Mouse (Mus musculus): Measurements from ENCODE around the gene Pard3b.

The Pard3b gene

DNA sequence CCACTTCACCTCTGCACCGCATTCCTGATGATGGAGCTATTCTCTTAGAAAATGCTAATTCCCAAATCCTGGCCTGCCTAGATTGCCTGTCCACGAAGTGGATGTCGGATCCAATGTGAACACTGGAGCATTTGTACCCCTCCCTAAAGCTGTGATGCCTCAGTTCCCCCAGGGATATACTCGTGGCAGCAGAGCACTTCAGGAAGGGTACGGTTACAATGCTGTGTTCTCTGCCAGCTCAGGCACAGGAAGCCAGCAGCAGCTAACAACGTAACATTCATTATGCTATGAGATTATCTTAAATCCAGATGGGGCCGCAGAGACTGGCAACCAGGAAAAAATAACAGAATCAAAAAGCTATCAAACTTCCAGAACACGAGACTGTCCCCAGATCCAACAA is 766.4 kb downstream of the Pard3b start:
- no peak for DNase-seq

DNA sequence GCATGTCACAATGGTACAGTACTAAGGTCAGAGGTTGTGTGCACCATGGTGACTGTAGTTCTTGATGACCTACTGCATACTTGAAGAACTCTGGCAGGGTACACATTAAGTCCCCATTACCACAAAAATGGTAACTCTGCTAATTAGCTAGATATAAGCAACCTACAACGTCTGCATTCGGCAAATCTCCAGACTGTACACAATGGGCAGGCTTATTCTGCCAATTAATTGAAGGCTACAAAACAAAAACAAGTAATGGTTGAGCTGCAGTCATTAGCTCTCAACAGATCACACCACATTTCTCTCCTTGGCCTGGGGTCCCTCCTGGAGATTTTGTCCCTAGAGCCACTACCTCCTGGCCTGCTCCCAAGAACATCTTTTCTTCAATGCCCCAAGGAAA is 772.7 kb downstream of the Pard3b start:
- DNase-seq = no peak

DNA sequence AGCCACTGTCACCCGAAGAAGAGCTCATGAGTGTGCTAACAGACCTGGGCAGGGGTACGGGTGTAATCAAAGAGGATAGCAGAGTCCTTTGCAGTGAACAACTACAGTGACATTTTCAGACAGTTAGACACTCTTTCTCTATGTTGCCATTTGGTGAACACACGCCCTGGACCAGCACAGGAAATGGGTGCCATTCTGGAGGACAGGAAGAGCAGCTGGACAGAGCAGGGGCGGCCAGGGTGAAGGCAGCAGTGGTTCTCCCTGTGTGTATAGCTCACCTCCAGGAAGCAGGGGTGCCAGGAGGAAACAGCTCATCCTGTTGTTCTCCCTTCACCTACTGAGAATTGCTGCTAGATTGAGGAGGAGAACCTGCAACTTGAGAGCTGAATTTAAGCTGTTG is 773.4 kb downstream of the Pard3b start:
- no peak for DNase-seq

DNA sequence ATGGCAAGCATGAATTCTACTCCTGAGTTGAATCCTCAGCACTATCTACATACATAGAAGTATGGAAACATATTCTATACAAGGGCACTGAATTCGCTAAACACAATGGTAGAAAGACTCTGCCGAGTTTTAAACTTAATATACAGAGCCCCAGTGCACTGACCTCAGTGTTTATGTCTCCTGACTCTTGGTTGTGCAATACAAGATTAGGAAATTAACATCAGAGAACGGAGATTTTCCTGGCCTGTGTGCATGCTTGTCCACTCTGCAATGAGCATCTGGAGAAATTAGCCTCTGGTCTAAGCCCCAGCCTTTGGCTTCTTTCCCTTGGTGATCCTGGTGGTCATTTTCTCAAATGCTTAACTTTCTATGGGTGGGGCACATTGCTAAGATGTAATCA is 774.4 kb downstream of the Pard3b start:
- no peak for DNase-seq

DNA sequence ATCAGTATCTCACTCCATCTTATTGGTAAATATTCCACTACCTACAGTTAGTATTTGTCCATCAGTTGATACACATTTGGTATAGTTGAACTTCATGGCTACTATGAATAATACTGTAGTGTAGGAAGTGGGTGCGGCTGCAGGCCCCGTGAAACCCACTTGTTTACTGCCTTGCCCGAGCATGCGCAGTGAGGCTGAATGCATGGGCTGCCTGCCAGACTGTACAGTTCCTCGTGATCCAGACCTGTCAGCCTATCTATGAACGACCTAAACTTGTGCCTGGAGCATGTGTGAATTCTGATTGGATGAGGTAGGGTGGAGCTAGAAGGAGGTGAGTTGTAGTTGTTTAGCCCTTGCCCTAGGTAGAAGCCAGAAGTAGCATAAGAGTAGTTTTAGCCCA is 775.9 kb downstream of the Pard3b start:
- DNase-seq = no peak

DNA sequence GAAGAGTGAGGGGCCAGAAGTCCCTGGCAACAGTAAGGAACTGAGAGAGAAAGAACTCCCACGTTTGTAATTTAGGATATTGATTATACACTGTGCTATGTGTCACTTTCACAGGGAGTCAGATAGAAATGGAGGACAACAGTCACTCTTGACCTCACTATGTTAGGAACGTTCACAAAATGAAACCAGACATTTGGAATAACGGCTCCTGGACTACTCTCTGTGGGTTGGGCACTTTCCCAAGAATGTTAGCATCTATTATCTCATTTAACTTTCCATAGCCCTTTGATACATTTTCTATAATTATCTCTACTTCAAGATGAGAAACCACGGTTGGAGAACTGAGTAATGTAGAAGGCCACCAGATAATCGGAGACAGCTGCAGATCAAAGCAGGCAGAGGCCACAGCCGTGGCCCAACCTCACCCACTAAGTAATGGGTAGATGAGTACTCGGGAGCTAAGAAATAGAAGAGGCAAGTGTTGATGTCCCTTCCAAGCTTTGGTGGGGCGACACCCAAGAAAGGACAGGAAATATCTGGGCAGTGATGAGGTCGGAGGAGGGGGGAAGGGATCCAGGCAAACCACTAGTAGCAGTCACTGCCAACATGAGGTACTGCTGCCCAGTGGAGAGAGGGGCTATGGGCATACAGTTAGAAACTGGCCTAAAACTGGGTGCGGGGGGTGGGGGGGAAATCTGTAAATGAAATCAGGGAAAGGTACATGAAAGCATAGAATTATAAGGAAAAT is 778.2 kb downstream of the Pard3b start:
- DNase-seq = no peak

DNA sequence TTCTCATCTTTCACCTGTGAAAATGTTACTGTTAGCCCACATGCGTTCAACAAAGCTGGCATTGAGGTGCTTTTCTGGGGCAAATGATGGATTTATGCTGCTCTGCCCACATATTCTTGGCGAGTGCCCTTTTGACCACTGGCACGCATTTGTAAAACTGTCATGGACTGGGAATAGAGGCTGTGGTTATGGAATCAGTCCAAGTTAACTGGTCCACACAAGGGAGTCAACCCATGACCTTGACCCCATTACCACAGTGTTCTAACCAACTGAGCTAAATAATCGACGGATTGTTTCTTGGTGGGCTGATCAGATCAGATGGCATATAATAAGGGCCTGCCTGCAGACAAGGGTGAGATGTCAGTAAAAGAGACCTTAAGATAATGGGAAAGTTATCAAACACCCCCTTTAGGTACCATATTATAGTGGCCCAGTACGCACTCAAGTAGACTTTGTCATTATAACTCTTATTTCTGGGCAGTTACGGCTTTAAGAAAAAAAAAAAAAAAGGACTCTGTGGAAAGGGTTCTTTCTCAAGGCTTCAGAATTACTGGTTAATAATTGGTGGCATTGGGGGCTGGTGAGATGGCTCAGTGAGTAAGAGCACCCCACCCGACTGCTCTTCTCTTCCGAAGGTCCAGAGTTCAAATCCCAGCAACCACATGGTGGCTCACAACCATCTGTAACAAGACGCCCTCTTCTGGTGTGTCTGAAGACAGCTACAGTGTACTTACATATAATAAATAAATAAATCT is 784.4 kb downstream of the Pard3b start:
- no peak for DNase-seq

DNA sequence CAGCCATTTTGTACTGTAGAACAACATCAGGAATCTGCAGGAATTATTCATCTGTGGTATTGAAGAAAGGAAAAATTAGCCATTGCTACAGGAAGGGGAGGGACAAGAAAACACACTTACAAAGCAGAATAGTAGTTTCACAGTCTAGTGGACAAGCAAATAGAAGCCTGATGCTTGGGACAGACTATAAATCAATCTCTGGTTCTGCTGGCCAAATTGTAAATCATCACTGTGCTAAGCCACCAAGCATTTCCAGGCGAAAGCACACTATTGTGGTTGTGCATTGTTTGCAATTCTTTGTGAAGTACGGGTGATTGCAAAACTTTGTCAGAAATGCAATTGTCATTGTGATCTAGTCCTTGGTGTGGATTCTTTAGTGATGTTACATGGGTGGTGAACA is 786.7 kb downstream of the Pard3b start:
- DNase-seq = no peak

DNA sequence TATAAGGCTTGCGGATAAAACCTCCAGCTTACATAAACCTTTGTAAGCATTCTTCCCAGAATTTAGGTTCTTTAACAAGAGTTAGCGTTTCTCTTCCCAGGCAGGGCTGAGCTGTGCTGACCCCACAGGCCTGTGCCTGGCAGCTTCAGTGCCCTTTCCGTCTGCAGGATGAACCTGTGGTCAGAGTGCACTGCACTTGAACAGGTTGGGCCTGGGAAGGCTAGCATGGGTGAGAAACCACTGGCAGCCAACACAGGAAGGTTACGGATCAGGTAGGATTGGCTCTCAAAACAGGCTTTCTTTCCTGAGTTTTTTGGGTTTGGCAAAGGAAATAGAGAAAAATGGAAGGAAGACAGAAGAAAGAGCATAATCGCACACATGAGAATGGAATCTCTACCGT is 790.1 kb downstream of the Pard3b start:
- no peak for DNase-seq

DNA sequence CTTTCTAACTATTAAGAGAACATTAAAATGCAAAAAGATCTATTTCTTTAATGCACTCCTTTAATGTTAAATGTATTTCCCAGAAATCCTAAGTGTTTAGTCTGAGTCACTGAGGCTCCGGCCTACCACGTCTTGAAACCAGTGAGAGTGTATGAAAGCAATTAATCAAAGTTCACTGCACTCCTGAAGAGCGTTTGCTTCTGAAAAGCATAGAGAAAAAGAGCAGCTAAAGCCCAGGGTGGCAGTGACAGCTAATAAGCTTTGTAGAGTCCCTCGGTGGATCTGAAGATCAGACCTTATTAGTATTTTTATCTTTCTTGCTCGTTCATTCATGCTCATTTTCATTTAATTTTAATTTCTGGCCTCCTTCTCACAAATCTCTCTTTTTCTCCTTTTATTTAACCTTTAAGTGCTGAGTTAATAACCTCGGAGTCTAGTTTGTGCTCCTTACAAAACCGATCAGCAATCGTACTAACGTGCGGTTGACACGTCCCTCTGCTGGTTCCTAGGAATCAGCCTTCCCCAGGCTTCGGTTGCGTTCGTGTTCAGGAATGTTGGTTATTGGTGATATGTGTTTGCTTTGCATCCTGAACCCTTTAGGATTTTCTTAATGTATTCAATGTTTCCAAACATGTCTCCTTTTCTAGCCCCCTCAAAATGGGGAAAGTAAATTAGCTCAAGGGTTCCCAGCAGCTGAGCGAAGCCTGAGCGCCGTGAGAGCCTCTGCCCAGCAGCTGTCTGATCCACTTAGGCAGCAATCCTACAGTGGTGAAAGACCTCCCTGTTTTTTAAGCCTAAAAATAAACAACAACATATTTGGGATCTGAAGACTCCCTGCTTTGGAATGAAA is 790.9 kb downstream of the Pard3b start:
- no peak for DNase-seq

DNA sequence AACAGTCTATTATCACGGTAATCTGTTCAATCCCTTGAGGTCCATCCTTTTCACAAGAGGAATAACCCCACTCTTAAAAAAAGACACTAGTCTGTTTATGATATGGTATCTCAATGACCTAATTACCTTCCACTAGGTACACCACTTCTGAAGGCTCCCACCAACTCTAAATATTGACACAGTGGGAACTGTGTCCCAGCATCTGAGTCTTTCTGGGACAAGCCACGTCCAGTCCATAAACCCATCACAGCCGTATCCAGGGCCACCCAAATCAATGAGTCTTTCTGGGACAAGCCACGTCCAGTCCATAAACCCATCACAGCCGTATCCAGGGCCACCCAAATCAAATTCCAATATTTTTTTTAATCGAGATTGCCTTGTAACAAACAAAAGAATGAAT is 792.4 kb downstream of the Pard3b start:
- DNase-seq = no peak

DNA sequence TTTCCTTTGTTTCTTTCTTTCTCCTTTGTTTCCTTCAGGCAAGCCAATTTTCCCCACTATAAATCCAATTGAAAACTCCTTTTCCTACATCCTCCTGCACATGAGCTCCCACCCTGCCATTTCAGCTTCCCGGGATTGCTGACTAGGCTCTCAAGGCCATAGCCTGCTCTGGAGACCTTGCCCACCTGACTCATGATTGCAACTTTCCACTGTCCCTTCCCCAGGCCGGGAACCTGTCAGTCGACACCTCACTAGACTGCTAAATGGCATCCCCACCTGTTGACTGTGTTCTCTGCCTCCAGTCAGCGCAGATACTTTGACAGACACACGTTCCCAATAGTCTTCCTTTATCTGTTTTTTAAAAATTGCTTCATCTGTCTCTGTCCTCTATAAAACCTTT is 795.3 kb downstream of the Pard3b start:
- no peak for DNase-seq

DNA sequence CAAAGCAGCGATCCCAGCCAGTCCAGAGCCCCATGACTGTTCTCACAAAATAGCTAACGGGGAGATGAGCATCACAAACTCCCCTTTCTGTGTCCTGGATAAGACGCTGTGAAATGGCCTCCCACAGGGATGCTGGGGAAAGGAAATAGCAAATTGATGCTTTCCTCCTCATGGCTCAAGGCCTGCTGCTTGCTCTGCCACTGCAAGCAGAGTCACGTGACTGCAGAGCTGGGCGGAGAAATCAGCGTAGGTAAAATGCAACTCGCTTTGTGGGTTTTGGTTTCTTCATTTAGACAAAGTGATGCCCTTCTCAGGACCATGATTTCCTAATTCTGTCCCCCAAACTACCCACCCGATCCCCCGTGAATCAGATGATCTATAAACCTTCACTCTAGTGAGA is 797.2 kb downstream of the Pard3b start:
- DNase-seq = no peak

DNA sequence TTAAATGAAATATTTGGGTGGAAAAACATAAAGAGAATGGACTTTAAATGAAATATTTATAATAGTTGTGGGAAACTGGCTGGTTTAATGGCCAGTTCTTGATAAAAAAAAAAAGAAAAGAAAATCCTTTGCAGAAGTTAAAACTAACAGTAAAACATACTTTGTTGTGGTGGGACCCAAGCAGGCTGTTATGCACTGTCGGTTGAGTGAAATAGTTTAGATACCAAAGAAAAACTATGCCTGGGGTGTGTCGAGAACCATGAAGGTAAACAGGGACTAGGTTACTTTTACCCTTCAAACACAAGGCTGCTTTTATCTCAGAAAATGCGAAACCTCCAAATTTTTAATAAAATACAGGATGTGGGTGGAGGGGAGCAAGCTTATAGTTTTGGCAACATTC is 797.7 kb downstream of the Pard3b start:
- no peak for DNase-seq

DNA sequence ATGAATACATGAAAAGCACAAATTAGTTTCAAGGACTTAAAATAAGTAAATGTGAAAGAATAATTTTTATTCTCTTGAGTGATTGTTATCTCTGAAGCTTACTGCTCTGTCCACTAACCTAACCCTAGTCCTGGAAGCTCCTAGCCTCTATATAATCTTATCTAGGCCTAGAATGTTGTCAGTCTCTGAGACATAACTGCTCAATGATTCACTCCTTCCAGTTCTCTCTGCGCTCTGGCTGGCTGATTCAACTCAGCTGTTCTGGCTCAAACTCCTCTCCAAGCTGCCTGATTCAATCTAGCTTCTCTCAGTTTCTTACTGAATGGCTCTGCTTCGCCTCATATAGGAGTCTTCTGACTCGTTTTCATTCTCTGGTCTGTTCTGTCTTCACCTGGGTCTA is 798.9 kb downstream of the Pard3b start:
- no peak for DNase-seq

DNA sequence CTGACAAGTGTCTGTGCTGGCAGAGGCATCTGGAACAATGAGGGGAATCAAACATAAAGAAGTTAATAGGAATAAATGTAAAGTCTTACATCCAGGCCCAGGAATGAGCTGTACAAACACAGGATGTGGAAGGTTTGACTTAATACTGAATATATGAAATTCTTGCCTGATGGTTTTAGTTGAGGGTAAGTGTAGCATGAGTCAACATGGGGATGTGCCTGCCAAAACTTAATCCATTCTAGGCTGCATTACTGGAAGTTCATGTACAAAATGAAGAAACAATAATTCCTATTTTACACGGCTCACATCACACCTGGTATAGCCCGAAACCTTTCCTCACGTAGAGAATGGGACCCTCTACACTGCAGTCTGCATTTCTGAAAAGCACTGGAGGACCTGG is 805.8 kb downstream of the Pard3b start:
- DNase-seq = no peak

DNA sequence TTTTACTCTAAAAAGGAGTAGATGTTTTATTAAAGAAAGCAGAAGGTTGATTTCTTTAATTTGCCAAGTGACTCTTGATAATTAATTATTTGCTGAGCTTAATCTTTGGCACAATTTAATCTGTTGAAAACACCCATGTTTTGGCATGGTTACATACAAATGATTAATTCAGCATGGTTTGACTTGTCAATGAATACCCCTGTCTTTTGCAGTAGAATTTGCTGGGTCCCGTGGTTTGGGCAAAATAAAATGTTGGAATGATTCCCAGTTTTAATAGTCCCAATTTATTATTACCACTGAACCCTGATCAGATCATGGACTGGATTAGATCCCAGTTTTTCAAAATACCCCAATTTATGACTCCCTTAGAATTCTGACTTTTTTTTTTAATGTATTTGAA is 808.2 kb downstream of the Pard3b start:
- DNase-seq = no peak

DNA sequence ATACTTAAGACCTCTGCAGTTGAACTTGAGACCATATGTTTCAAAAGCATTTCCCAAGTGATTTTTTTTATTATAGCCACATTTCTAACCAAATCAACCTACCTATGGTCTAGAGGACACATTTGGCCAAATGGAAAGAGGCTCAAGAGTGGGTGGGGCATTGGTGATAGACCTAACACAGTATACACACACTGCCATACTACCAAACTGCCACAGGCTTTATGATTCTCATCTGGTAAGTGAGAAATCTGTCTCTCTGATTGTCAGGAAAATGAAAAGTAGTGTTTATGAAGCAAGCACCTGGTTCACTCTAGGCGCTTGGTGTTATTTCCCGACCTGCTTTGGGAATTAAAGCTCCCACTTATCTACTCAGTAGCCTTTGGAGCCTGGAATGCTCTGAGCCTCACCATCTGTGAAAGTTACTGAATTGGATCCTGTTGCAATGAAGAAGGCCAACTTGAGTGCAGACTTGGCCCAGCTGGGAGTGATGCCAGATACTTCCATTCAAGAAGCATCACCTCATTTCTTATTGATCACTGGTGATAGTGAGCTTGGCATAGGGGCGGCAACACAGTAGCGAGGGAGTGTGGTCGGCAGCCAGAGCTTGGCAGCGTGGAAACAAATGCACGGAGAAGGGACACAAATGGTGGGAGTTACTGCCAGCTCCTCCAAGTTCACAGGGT is 810.7 kb downstream of the Pard3b start:
- DNase-seq = no peak

DNA sequence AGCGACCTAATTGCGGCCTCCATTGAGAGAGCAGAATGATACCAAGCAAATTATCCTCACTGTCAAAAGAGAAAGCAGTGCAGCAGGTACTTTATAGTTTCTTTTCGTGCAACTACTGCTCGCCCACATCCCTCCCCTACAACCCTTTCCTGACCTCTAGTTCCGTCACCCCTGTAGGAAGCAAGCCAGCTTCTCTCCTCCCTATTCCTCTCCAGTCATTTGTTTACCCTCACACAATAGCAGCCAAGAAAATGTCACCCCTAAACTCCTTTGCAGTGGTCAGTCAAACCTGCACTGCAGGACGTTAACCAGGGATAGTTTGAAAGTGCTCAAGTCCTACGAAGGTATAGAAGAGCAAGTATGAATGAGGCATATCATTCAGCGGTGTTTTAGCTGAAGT is 826.9 kb downstream of the Pard3b start:
- no peak for DNase-seq

DNA sequence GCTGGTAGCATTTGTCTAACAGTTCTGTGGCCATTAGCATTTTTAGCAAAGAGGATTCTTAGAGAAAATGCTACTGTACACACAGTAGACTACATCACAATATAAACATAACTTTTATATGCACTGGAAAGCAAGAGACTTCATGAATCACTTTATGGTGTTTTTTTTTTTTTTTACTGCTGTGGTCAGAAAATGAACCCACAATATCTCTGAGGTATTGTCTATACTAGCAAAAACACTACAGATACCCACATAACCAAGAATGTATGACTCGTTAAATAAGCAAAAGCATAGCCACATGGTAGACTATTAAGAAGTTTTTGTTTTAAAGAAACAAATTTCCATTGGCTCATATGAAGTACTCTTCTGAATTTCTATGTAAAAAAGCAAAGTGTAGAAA is 827.9 kb downstream of the Pard3b start:
- no peak for DNase-seq

DNA sequence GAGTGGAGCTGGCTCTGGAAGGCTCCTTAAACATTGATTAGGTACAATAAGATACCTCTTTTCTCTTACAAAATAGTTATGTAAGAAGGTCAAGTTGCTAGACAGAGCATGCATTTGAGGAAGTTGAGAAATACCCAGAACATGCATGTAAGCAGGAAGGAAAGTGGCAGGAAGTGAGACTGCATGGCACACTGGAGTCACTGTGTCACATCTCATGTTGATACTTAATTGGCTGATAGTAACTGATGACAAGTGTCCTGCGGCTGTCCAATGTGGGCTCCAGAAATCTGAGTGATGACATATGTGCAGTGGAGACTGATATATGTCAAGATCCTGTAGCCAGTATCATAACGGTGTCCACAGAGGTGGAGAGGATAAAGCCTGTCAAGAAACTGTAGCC is 844.4 kb downstream of the Pard3b start:
- DNase-seq = no peak

DNA sequence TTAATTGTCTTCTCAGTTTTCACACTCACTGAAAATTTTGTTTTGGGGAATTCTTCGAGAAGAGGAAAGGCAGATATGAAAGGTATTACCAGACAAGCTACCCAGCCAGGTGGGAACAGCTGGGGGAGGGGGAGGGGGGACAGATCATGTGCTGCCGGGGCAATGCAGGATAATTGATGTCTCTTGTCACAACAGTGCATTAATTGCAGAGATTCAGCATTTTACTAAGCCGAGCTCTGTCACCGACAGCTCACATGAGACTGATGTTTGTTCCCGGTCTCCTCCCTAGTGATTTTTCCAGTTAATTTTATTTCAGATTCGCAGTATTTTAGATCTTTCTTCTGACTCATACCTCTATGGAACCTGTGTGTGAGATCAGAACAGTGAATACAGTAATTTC is 850.2 kb downstream of the Pard3b start:
- no peak for DNase-seq

DNA sequence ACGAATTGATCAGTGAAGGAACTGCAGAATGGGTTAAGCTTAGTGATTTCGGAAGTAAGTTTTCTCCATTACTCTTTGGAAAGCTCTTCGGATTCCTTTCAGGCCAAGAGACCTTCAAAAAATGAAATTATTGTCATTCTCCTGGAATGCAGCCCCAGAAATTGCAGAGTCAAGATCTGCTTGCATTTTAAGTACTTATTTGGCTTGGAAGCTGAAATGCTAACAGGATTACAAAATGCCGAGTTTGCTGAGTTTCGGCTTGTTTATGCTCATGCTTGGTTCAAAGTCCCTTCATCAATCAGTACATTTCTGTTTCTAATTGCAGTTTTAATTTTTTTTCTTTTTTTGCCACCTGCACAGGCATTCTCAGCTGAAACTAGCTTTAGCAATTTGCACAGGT is 860.5 kb downstream of the Pard3b start:
- DNase-seq = no peak
